23 mouse cellular contexts compared by ENCODE assay signal in the genomic region with DNA sequence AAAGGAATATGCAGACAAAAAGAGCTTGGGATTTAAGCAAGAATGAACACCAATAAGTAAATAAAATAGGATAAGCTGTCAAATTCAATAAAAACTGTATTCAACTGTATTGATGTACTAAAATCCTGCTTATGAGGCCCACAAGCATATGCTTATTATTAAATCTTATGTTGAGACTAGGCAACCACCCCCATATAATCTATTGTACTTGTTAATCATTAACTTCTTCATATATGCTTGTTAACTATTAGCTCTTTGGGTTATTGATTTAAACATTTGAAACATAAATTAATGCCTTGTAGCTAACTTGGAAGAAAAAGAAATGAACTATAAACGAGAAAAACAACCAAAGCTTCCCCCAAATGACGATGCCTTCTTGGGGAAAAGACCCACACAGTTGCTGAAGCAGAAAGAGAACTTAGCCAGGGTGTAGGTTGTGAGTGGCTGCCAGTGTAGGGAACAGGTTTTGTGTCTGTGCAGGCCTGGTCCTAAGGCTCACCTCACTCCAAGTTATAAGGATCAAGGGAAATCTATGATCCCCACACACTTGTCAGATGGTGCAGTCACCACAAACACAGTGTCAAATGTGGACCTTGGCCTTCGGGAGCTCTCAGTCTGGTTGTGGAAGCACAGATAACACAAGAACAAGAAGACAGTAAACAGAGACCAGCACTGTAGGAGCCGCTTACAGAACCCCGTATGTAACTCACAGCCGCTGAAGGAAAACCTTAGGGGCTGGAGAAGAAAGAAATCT.
A peak's percentile ranks its signal among the peaks of the same experiment; 100 is the strongest.
DNase-seq lines count a peak whose midpoint lies in the region; ATAC-seq and TF ChIP-seq lines count a peak whose summit lies in the region.
"Had no signal": no experiment of that assay in that cellular context is flagged by ENCODE, and none has a peak within 500 bp of the region (broad histone marks: within the 10 kb centered on the region; RNA-seq: fewer than 3 reads in every experiment).

No protein-coding gene starts in this region.

- TF ChIP-seq CTCF in kidney, postnatal 0 days (IDR thresholded peaks at IDR 0.05; ENCODE audit: low read depth), result no peak
- TF ChIP-seq CTCF in liver, embryonic 14.5 days (IDR thresholded peaks at IDR 0.05; ENCODE audit: low read depth), result no peak

- WGBS in heart, embryonic 10.5 days, result 57% methylated on average over 6 of the region's 6 CpGs
- 69% methylated on average over 6 of the region's 6 CpGs for WGBS in kidney, postnatal 0 days
- WGBS in liver, embryonic 14.5 days (ENCODE audit: insufficient replicate concordance), result 51% methylated on average over 6 of the region's 6 CpGs
- WGBS in stomach, embryonic 16.5 days, result 62% methylated on average over 6 of the region's 6 CpGs

- DNase-seq in heart, embryonic 10.5 days (ENCODE audit: low spot score), result no peak
- no peak for DNase-seq in heart, postnatal 10 days
- DNase-seq in kidney, postnatal 0 days (ENCODE audit: low spot score), result no peak
- no peak for DNase-seq in kidney, adult 8-10 months
- no peak for DNase-seq in liver, embryonic 14.5 days (ENCODE audit: low read depth in 3 of 3, low spot score in 3 of 3)
- DNase-seq in lung, postnatal 25 days (ENCODE audit: low spot score), result no peak
- DNase-seq in adipocyte (ENCODE audit: low spot score), result no peak
- DNase-seq: adrenal gland, postnatal 25 days; cerebellum, adult 8-10 months; gastrocnemius, postnatal 25 days; heart, adult 2 months; retina, postnatal 1 day; thymus, adult 18-20 months had no signal

- H3K4me2 ChIP-seq in kidney, postnatal 0 days (ENCODE audit: low read length), result no peak overlapping the region
- no peak overlapping the region for H3K4me2 ChIP-seq in liver, embryonic 14.5 days (ENCODE audit: low read depth)
- H3K4me2 ChIP-seq in stomach, embryonic 16.5 days (ENCODE audit: low read depth, low read length), result no peak overlapping the region
- H3K4me2 ChIP-seq: forebrain, embryonic 13.5 days; hindbrain, embryonic 13.5 days; limb, embryonic 12.5 days; lung, embryonic 15.5 days had no signal

- H3K27ac ChIP-seq in heart, embryonic 10.5 days, result peak overlapping the region; percentile 11
- peak overlapping the region; percentile 55 for H3K27ac ChIP-seq in kidney, postnatal 0 days
- no peak overlapping the region for H3K27ac ChIP-seq in liver, embryonic 14.5 days
- peak overlapping the region; percentile 83 for H3K27ac ChIP-seq in stomach, embryonic 16.5 days (ENCODE audit: low read length)
- H3K27ac ChIP-seq: forebrain, embryonic 13.5 days; heart, adult 2 months; hindbrain, embryonic 13.5 days; limb, embryonic 12.5 days; macrophage; midbrain, embryonic 10.5 days had no signal

- H3K4me1 ChIP-seq in heart, embryonic 10.5 days, result peaks cover 39% of the 10 kb centered on the region
- 0 out of 2 replicates have a peak, but pooled peaks cover 6% of the 10 kb centered on the region for H3K4me1 ChIP-seq in kidney, postnatal 0 days (replicated peaks; ENCODE audit: insufficient read depth, low read length)
- H3K4me1 ChIP-seq in liver, embryonic 14.5 days (replicated peaks; ENCODE audit: control insufficient read depth in 2 of 2, insufficient read depth in 2 of 2, low read length in 1 of 2), result peaks cover 5 to 28% of the 10 kb centered on the region in 2 experiments; a peak in 3 of 4 replicates
- H3K4me1 ChIP-seq in stomach, embryonic 16.5 days (ENCODE audit: control insufficient read depth, insufficient read depth, low read length), result peaks cover 5% of the 10 kb centered on the region; the same call in 1 of the 2 replicates

- no peak for ATAC-seq in kidney, postnatal 0 days (replicated peaks; ENCODE audit: low FRiP score, low read depth)
- ATAC-seq in liver, embryonic 14.5 days (ENCODE audit: insufficient read depth), result peak; percentile 47; the same call in 1 of the 2 replicates
- ATAC-seq in stomach, embryonic 16.5 days (ENCODE audit: insufficient read depth, low FRiP score), result peak; percentile 71
- ATAC-seq: activated CD4-positive, CD25-positive, alpha-beta regulatory T cell, adult 4 months; forebrain, embryonic 13.5 days; inflammation-experienced regulatory T-cells, adult 6 months had no signal

- no peak overlapping the region for H3K4me3 ChIP-seq in heart, embryonic 10.5 days
- no peak overlapping the region for H3K4me3 ChIP-seq in kidney, postnatal 0 days (replicated peaks; ENCODE audit: low read depth, low read length)
- H3K4me3 ChIP-seq in liver, embryonic 14.5 days (ENCODE audit: insufficient read depth in 1 of 2, low read depth in 2 of 2, low read length in 2 of 2), result no peak overlapping the region
- no peak overlapping the region for H3K4me3 ChIP-seq in stomach, embryonic 16.5 days (replicated peaks; ENCODE audit: low read length)
- H3K4me3 ChIP-seq: forebrain, embryonic 13.5 days; heart, adult 2 months; hindbrain, embryonic 13.5 days; limb, embryonic 12.5 days; lung, embryonic 15.5 days; midbrain, embryonic 10.5 days had no signal

- no peak overlapping the region for H3K9ac ChIP-seq in kidney, postnatal 0 days (ENCODE audit: low read depth, low read length)
- H3K9ac ChIP-seq in liver, embryonic 14.5 days (replicated peaks), result no peak overlapping the region
- H3K9ac ChIP-seq in stomach, embryonic 16.5 days (ENCODE audit: low read length), result no peak overlapping the region
- H3K9ac ChIP-seq: forebrain, embryonic 13.5 days; hindbrain, embryonic 13.5 days; limb, embryonic 12.5 days; lung, embryonic 15.5 days had no signal

- intact Hi-C loops in heart, postnatal 10 days (cut with DNase I), result no loop called here

- H3K27me3 ChIP-seq in heart, embryonic 10.5 days (ENCODE audit: insufficient read depth, poor library complexity, severe bottlenecking), result no peaks in the 10 kb centered on the region
- H3K27me3 ChIP-seq in kidney, postnatal 0 days (ENCODE audit: insufficient read depth, low read length), result no peaks in the 10 kb centered on the region
- no peaks in the 10 kb centered on the region for H3K27me3 ChIP-seq in liver, embryonic 14.5 days (ENCODE audit: control insufficient read depth, insufficient read depth, low read length)
- H3K27me3 ChIP-seq in stomach, embryonic 16.5 days (ENCODE audit: control insufficient read depth, insufficient read depth, low read length), result no peaks in the 10 kb centered on the region
- H3K27me3 ChIP-seq: forebrain, embryonic 13.5 days; hindbrain, embryonic 13.5 days; limb, embryonic 12.5 days; lung, embryonic 15.5 days had no signal

- no peak for TF ChIP-seq EP300 in liver, embryonic 14.5 days (IDR thresholded peaks at IDR 0.05; ENCODE audit: low read depth)

- H3K36me3 ChIP-seq in heart, embryonic 10.5 days, result no peaks in the 10 kb centered on the region
- no peaks in the 10 kb centered on the region for H3K36me3 ChIP-seq in kidney, postnatal 0 days (ENCODE audit: insufficient read depth, low read length)
- no peaks in the 10 kb centered on the region for H3K36me3 ChIP-seq in liver, embryonic 14.5 days (replicated peaks; ENCODE audit: control insufficient read depth, insufficient read depth, low read depth)
- no peaks in the 10 kb centered on the region for H3K36me3 ChIP-seq in stomach, embryonic 16.5 days (ENCODE audit: control insufficient read depth, insufficient read depth, low read length)
- H3K36me3 ChIP-seq: G1E; hindbrain, embryonic 13.5 days; limb, embryonic 12.5 days; lung, embryonic 15.5 days; midbrain, embryonic 10.5 days had no signal

- H3K9me3 ChIP-seq in heart, embryonic 10.5 days, result no peaks in the 10 kb centered on the region
- H3K9me3 ChIP-seq in kidney, postnatal 0 days (replicated peaks; ENCODE audit: low read length), result no peaks in the 10 kb centered on the region
- H3K9me3 ChIP-seq in liver, embryonic 14.5 days (ENCODE audit: control insufficient read depth, low read length), result no peaks in the 10 kb centered on the region
- H3K9me3 ChIP-seq in stomach, embryonic 16.5 days (replicated peaks; ENCODE audit: control insufficient read depth, low read length), result no peaks in the 10 kb centered on the region
- H3K9me3 ChIP-seq: forebrain, embryonic 13.5 days; G1E; hindbrain, embryonic 13.5 days; lung, embryonic 15.5 days; midbrain, embryonic 10.5 days had no signal
